Comparison of ENCODE assay signal across 9 mouse cellular contexts in the genomic region with DNA sequence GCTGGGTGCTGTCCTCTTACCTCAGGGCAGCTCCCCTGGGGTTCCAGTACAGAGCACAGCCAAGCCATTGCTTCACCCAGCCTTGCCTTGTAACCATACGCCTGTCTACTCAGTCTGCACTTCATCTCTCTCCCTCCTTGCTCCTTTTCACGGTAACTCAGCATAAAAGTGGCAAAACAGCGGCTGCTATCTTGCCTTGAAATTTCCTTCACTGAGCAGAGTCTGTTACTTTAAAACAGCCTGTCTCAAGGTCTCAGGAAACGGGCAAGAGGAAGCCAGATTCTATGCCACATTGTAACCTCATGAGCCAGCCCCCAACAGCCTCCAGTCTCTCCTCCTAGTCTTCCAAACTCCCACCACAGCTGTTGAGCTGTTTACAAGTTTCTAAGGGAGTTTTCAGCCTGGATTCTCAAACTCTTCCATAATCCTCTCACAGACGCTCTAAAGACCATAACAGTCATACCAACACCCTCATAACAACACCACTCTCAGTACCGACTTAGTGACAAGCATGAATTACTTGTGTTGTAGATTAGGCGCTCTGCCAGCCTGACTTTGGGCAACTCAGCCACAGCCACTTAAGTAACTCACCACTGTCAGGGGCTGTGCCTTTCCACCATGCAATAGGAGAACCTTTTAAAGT. TPM values are rescaled to one million over a fixed set of nuclear protein-coding genes. Genes with fewer than 3 reads are reported as not detected.
DNase-seq lines count a peak whose midpoint lies in the region; ATAC-seq and TF ChIP-seq lines count a peak whose summit lies in the region.
"Had no signal": no experiment of that assay in that cellular context is flagged by ENCODE, and none has a peak within 500 bp of the region (broad histone marks: within the 10 kb centered on the region; RNA-seq: fewer than 3 reads in every experiment).

No protein-coding gene starts in this region.

- DNase-seq in adrenal gland, adult 2 months = peak; percentile 42
- DNase-seq in adrenal gland, adult 8-10 months = no peak
- no peak for DNase-seq in urinary bladder, postnatal 4 days (ENCODE audit: low spot score in 2 of 2)
- DNase-seq in layer of hippocampus, adult 8-10 months (ENCODE audit: low spot score in 2 of 2) = no peak

- WGBS in bone marrow, adult 2 months = 2% methylated on average over 7 of the region's 7 CpGs

- no peak for TF ChIP-seq POLR2A in bone marrow, adult 2 months (IDR thresholded peaks at IDR 0.05; ENCODE audit: borderline replicate concordance, control insufficient read depth, low read depth, low read length)

- no peak for TF ChIP-seq CTCF in bone marrow, adult 2 months (IDR thresholded peaks at IDR 0.05; ENCODE audit: control insufficient read depth, insufficient read depth, low read length)

- peak; percentile 89 to 93 for ATAC-seq in hematopoietic stem cell, adult 5-6 weeks (replicated peaks in 1 of 2; ENCODE audit: insufficient read depth in 1 of 2, low FRiP score in 2 of 2, low TSS enrichment in 1 of 2, low read depth in 1 of 2, poor library complexity in 2 of 2, severe bottlenecking in 2 of 2)
- peak; percentile 79 for ATAC-seq in megakaryocyte, adult 5-6 weeks (ENCODE audit: poor library complexity, severe bottlenecking)
- no peak for ATAC-seq in cerebellum, adult (ENCODE audit: insufficient number of reproducible peaks, low FRiP score, low TSS enrichment)

- peaks cover 8% of the 10 kb centered on the region for H3K4me1 ChIP-seq in bone marrow, adult 2 months (ENCODE audit: control insufficient read depth, insufficient read depth, low read length)

- peak overlapping the region; percentile 91 for H3K27ac ChIP-seq in bone marrow, adult 2 months (ENCODE audit: control insufficient read depth, insufficient read depth, low read depth, low read length, poor library complexity)

- no peak overlapping the region for H3K4me3 ChIP-seq in bone marrow, adult 2 months (replicated peaks; ENCODE audit: control insufficient read depth, low read depth, low read length)
- H3K4me3 ChIP-seq: myocyte had no signal

RNA-seq across cellular contexts. Expression of gene Il22ra2, which starts 8.6 kb away (rescaled TPM):
- not detected for total RNA-seq in adrenal gland, adult 2 months (2021)
- not detected in 2 replicates for polyA plus RNA-seq in adrenal gland, adult 2 months (2012; rRNA removed)
- total RNA-seq in adrenal gland, adult 8-10 months (2022) = not detected
- polyA plus RNA-seq in bone marrow, adult 2 months (2011; ENCODE audit: insufficient read depth, insufficient read length, low replicate concordance, missing spikeins) = not detected in 2 replicates
- total RNA-seq in hematopoietic stem cell, adult 5-6 weeks (2017) = 0.25 and 3.0 TPM in 2 replicates
- 0.07 and 0.87 TPM in 2 replicates for total RNA-seq in megakaryocyte, adult 5-6 weeks (2015)
- 0.73 TPM in 1 of 2 replicates, not detected in the other for total RNA-seq in megakaryocyte, adult 5-6 weeks (2017)
- total RNA-seq in layer of hippocampus, adult 8-10 months (2022) = not detected
- polyA plus RNA-seq: myocyte had no signal

RNA-seq across cellular contexts. Expression of gene Ifngr1, which starts 21.5 kb away (rescaled TPM):
- total RNA-seq in adrenal gland, adult 2 months (2021) = 10 to 100 TPM; 43.6 to 62.7 TPM
- 10.1 and 10.7 TPM in 2 replicates for polyA plus RNA-seq in adrenal gland, adult 2 months (2012; rRNA removed)
- total RNA-seq in adrenal gland, adult 8-10 months (2022) = 10 to 100 TPM; 43.5 to 57.9 (median 51.5) TPM
- polyA plus RNA-seq in bone marrow, adult 2 months (2011; ENCODE audit: insufficient read depth, insufficient read length, low replicate concordance, missing spikeins) = 32.1 and 78.0 TPM in 2 replicates
- total RNA-seq in hematopoietic stem cell, adult 5-6 weeks (2017) = 120 and 121 TPM in 2 replicates
- 314 and 331 TPM in 2 replicates for total RNA-seq in megakaryocyte, adult 5-6 weeks (2015)
- total RNA-seq in megakaryocyte, adult 5-6 weeks (2017) = 241 and 246 TPM in 2 replicates
- total RNA-seq in layer of hippocampus, adult 8-10 months (2022) = 10 to 100 TPM; 20.6 to 30.4 (median 25.0) TPM
